ENCODE assay signal across 12 mouse cellular contexts in the genomic region with DNA sequence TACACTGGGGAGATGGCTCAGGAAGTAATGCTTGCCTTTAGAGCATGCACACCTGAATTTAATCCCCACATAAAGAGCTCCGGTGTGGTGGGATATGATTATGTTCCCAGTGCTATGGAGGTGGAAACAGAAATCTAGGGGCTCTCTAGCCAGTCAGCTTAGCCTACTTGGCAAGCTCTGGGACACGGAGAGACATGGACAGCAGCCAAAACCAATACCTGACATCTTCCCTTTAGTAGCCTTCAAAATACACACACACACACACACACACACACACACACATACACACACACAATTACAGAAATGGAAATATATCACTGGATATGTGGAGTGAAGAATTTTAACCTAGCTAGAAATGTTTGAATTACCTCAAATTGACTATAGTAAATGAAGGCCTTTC.
"Had no signal": no experiment of that assay in that cellular context is flagged by ENCODE, and none has a peak within 500 bp of the region (broad histone marks: within the 10 kb centered on the region; RNA-seq: fewer than 3 reads in every experiment).

No protein-coding gene starts in this region.

- H3K4me1 ChIP-seq: liver, embryonic 12.5 days; lung, embryonic 15.5 days; megakaryocyte, embryonic 14.5 days; neural tube, embryonic 12.5 days had no signal

- H3K4me3 ChIP-seq: limb, embryonic 12.5 days; liver, embryonic 12.5 days; lung, embryonic 15.5 days; megakaryocyte, embryonic 14.5 days; neural tube, embryonic 12.5 days had no signal

- H3K4me2 ChIP-seq: limb, embryonic 12.5 days; liver, embryonic 12.5 days; lung, embryonic 15.5 days; midbrain, embryonic 11.5 days; neural tube, embryonic 12.5 days had no signal

- DNase-seq: kidney, adult 8-10 months; kidney, postnatal 25 days; lung, postnatal 14 days; thymus, postnatal 4 days had no signal

- ATAC-seq: liver, embryonic 12.5 days had no signal

- H3K27ac ChIP-seq: limb, embryonic 12.5 days; liver, embryonic 12.5 days; lung, embryonic 15.5 days; macrophage; neural tube, embryonic 12.5 days; stomach, postnatal 0 days had no signal

- H3K9ac ChIP-seq: limb, embryonic 12.5 days; liver, embryonic 12.5 days; lung, embryonic 15.5 days; neural tube, embryonic 12.5 days had no signal

- H3K27me3 ChIP-seq: limb, embryonic 12.5 days; liver, embryonic 12.5 days; lung, embryonic 15.5 days; megakaryocyte, embryonic 14.5 days; neural tube, embryonic 12.5 days had no signal

- H3K36me3 ChIP-seq: limb, embryonic 12.5 days; liver, embryonic 12.5 days; lung, embryonic 15.5 days; neural tube, embryonic 12.5 days had no signal

- H3K9me3 ChIP-seq: limb, embryonic 12.5 days; liver, embryonic 12.5 days; lung, embryonic 15.5 days; megakaryocyte, embryonic 14.5 days; neural tube, embryonic 12.5 days had no signal
